Mouse (Mus musculus) liver, adult (tissue): ENCODE data around the gene Sema4c.
"Not testable (repeated sequence)": the region's sequence is repeated elsewhere in the genome, so short reads cannot be mapped to it uniquely, and the experiment has no call there.

ENCODE experiments used
- GATA4 ChIP-seq: IDR thresholded peaks from 2 replicates; pipeline ENCODE4 v1.6.1; 2014; ENCODE audit warnings: mild to moderate bottlenecking, low read length; ENCODE audit not compliant: insufficient replicate concordance

Sema4c gene

GRCm38 (mm10) chr1:36536783-36537182 is 21.4 kb downstream of the Sema4c start, which contains the start of gene Ankrd23:
Gene Ankrd23, minus strand, starts transcription at chr1:36536883.
- TF ChIP-seq GATA4 = not testable (repeated sequence)

- no peak for TF ChIP-seq GATA4
These were observed 21.8 kb downstream of the Sema4c start for GRCm38 (mm10) chr1:36536397-36536728.

GRCm38 (mm10) chr1:36535477-36536396 is 22.4 kb downstream of the Sema4c start:
- no peak for TF ChIP-seq GATA4

- TF ChIP-seq GATA4 = no peak
These were observed 23.5 kb downstream of the Sema4c start for GRCm38 (mm10) chr1:36534595-36535058.

GRCm38 (mm10) chr1:36533546-36533945 is 24.6 kb downstream of the Sema4c start:
- no peak for TF ChIP-seq GATA4

- no peak for TF ChIP-seq GATA4
These were observed 26.7 kb downstream of the Sema4c start for GRCm38 (mm10) chr1:36531461-36531860.

GRCm38 (mm10) chr1:36530962-36531361 is 27.2 kb downstream of the Sema4c start:
- no peak for TF ChIP-seq GATA4

GRCm38 (mm10) chr1:36530485-36530884 is 27.7 kb downstream of the Sema4c start:
- TF ChIP-seq GATA4 = no peak

GRCm38 (mm10) chr1:36529875-36530274 is 28.3 kb downstream of the Sema4c start:
- TF ChIP-seq GATA4 = no peak

GRCm38 (mm10) chr1:36529274-36529673 is 28.9 kb downstream of the Sema4c start:
- TF ChIP-seq GATA4 = no peak

- no peak for TF ChIP-seq GATA4
These were observed 29.8 kb downstream of the Sema4c start for GRCm38 (mm10) chr1:36528351-36528750.

GRCm38 (mm10) chr1:36526903-36527302 is 31.2 kb downstream of the Sema4c start:
- TF ChIP-seq GATA4 = no peak

GRCm38 (mm10) chr1:36525774-36526173 is 32.4 kb downstream of the Sema4c start:
- TF ChIP-seq GATA4 = no peak

- TF ChIP-seq GATA4 = no peak
These were observed 34.1 kb downstream of the Sema4c start for GRCm38 (mm10) chr1:36524058-36524457.

- no peak for TF ChIP-seq GATA4
These were observed 34.7 kb downstream of the Sema4c start for GRCm38 (mm10) chr1:36523332-36524013.

- TF ChIP-seq GATA4 = no peak
These were observed 35.9 kb downstream of the Sema4c start for GRCm38 (mm10) chr1:36522210-36522609.
